Mouse (Mus musculus) megakaryocyte-erythroid progenitor cell, adult 5-6 weeks (primary cell): ENCODE data around the gene Fasn. TPM values are rescaled to one million over a fixed set of nuclear protein-coding genes. Genes with fewer than 3 reads are reported as not detected.
"Not testable (repeated sequence)": the region's sequence is repeated elsewhere in the genome, so short reads cannot be mapped to it uniquely, and the experiment has no call there.

Experiments used
- ATAC-seq: replicated peaks from 2 replicates; pipeline ENCODE4 v1.8.0; 2016; ENCODE audit warnings: mild to moderate bottlenecking, inconsistent platforms; ENCODE audit not compliant: severe bottlenecking, poor library complexity, low FRiP score, low TSS enrichment
- total RNA-seq, 2 experiments: library from RNA; stranded (forward) in 1 of 2; stranded (reverse) in 1 of 2; fragments of 200-1000, 215-1000 nt in 1 of 2; fragments of >200 nt in 1 of 2; fragmentation: Nextera tagmentation in 1 of 2; gene quantifications; 2 replicates each; pipeline ENCODE4 v1.2.3; 2014 to 2017

The Fasn gene
- total RNA-seq, 2 experiments from 2014 or later: 27.2 to 92.3 TPM

- ATAC-seq: no peak
Measured at GRCm38 (mm10) chr11:120772749-120773148, 51.6 kb downstream of the Fasn start.

GRCm38 (mm10) chr11:120768206-120768605, 56.1 kb downstream of the Fasn start:
- no peak for ATAC-seq

GRCm38 (mm10) chr11:120767023-120767422, 57.3 kb downstream of the Fasn start:
- peak; percentile 11; the same call in 1 of the 2 replicates for ATAC-seq

GRCm38 (mm10) chr11:120763121-120763999, 61.0 kb downstream of the Fasn start:
- peak; percentile 35; the same call in 1 of the 2 replicates for ATAC-seq

- not testable (repeated sequence) for ATAC-seq
Measured at GRCm38 (mm10) chr11:120762672-120763041, 61.7 kb downstream of the Fasn start, which contains the start of gene Hmga1b. Hmga1b (plus strand) TSS chr11:120762794.

GRCm38 (mm10) chr11:120761811-120762671, 62.3 kb downstream of the Fasn start:
- ATAC-seq: no peak

- no peak for ATAC-seq
Measured at GRCm38 (mm10) chr11:120760236-120760635, 64.1 kb downstream of the Fasn start.

Other genes starting within 250 kb of the Fasn start
- gene Arhgdia, start 242.9 kb downstream of the Fasn start, total RNA-seq (2014; fragmentation: Nextera tagmentation): 248 and 334 TPM in 2 replicates
- 96.3 and 154 TPM in 2 replicates for gene Arhgdia, start 242.9 kb downstream of the Fasn start, total RNA-seq (2017)
- 157 and 232 TPM in 2 replicates for gene Alyref, start 226.2 kb downstream of the Fasn start, total RNA-seq (2014; fragmentation: Nextera tagmentation)
- 208 and 278 TPM in 2 replicates for gene Alyref, start 226.2 kb downstream of the Fasn start, total RNA-seq (2017)
- 84.0 and 110 TPM in 2 replicates for gene Anapc11, start 226.1 kb downstream of the Fasn start, total RNA-seq (2014; fragmentation: Nextera tagmentation)
- gene Anapc11, start 226.1 kb downstream of the Fasn start, total RNA-seq (2017): 21.9 and 27.6 TPM in 2 replicates
- 3.3 TPM in 1 of 2 replicates, not detected in the other for gene Npb, start 216.1 kb downstream of the Fasn start, total RNA-seq (2014; fragmentation: Nextera tagmentation)
- gene Npb, start 216.1 kb downstream of the Fasn start, total RNA-seq (2017): not detected in 2 replicates
- gene Pcyt2, start 206.6 kb downstream of the Fasn start, total RNA-seq (2014; fragmentation: Nextera tagmentation): 74.6 and 87.3 TPM in 2 replicates
- gene Pcyt2, start 206.6 kb downstream of the Fasn start, total RNA-seq (2017): 28.5 and 29.6 TPM in 2 replicates
- 62.8 and 79.3 TPM in 2 replicates for gene Sirt7, start 199.3 kb downstream of the Fasn start, total RNA-seq (2014; fragmentation: Nextera tagmentation)
- 39.8 and 48.3 TPM in 2 replicates for gene Sirt7, start 199.3 kb downstream of the Fasn start, total RNA-seq (2017)
- gene Mafg, start 190.9 kb downstream of the Fasn start, total RNA-seq (2014; fragmentation: Nextera tagmentation): 26.0 and 31.6 TPM in 2 replicates
- gene Mafg, start 190.9 kb downstream of the Fasn start, total RNA-seq (2017): 11.7 and 12.2 TPM in 2 replicates
- 0.13 and 1.1 TPM in 2 replicates for gene Pycr1, start 180.8 kb downstream of the Fasn start, total RNA-seq (2014; fragmentation: Nextera tagmentation)
- gene Pycr1, start 180.8 kb downstream of the Fasn start, total RNA-seq (2017): 1.5 TPM in 1 of 2 replicates, not detected in the other
- gene Myadml2, start 176.4 kb downstream of the Fasn start, total RNA-seq (2014; fragmentation: Nextera tagmentation): 6.3 TPM in 1 of 2 replicates, not detected in the other
- not detected in 2 replicates for gene Myadml2, start 176.4 kb downstream of the Fasn start, total RNA-seq (2017)
- not detected in 2 replicates for gene Notum, start 163.4 kb downstream of the Fasn start, total RNA-seq (2014; fragmentation: Nextera tagmentation)
- gene Notum, start 163.4 kb downstream of the Fasn start, total RNA-seq (2017): not detected in 2 replicates
- 79.5 and 108 TPM in 2 replicates for gene Aspscr1, start 151.6 kb downstream of the Fasn start, total RNA-seq (2014; fragmentation: Nextera tagmentation)
- 15.5 and 52.7 TPM in 2 replicates for gene Aspscr1, start 151.6 kb downstream of the Fasn start, total RNA-seq (2017)
- 132 and 157 TPM in 2 replicates for gene Cenpx, start 110.8 kb downstream of the Fasn start, total RNA-seq (2014; fragmentation: Nextera tagmentation)
- gene Cenpx, start 110.8 kb downstream of the Fasn start, total RNA-seq (2017): 95.0 and 99.4 TPM in 2 replicates
- gene Lrrc45, start 110.6 kb downstream of the Fasn start, total RNA-seq (2014; fragmentation: Nextera tagmentation): 25.3 and 34.4 TPM in 2 replicates
- 37.0 and 38.1 TPM in 2 replicates for gene Lrrc45, start 110.6 kb downstream of the Fasn start, total RNA-seq (2017)
- gene Rac3, start 103.1 kb downstream of the Fasn start, total RNA-seq (2014; fragmentation: Nextera tagmentation): 1.6 and 2.9 TPM in 2 replicates
- not detected in 2 replicates for gene Rac3, start 103.1 kb downstream of the Fasn start, total RNA-seq (2017)
- gene Dcxr, start 97.3 kb downstream of the Fasn start, total RNA-seq (2014; fragmentation: Nextera tagmentation): 12.7 and 14.9 TPM in 2 replicates
- 6.2 and 10.2 TPM in 2 replicates for gene Dcxr, start 97.3 kb downstream of the Fasn start, total RNA-seq (2017)
- gene Cbr2, start 92.4 kb downstream of the Fasn start, total RNA-seq (2014; fragmentation: Nextera tagmentation): not detected in 2 replicates
- not detected in 2 replicates for gene Cbr2, start 92.4 kb downstream of the Fasn start, total RNA-seq (2017)
- 2.5 and 12.0 TPM in 2 replicates for gene Hmga1b, start 61.8 kb downstream of the Fasn start, total RNA-seq (2014; fragmentation: Nextera tagmentation)
- 8.7 and 10.9 TPM in 2 replicates for gene Hmga1b, start 61.8 kb downstream of the Fasn start, total RNA-seq (2017)
- 43.1 and 47.2 TPM in 2 replicates for gene Rfng, start 40.3 kb downstream of the Fasn start, total RNA-seq (2014; fragmentation: Nextera tagmentation)
- gene Rfng, start 40.3 kb downstream of the Fasn start, total RNA-seq (2017): 4.8 and 9.5 TPM in 2 replicates
- 107 TPM in 2 replicates for gene Gps1, start 40.3 kb downstream of the Fasn start, total RNA-seq (2014; fragmentation: Nextera tagmentation)
- 103 and 119 TPM in 2 replicates for gene Gps1, start 40.3 kb downstream of the Fasn start, total RNA-seq (2017)
- gene Dus1l, start 28.1 kb downstream of the Fasn start, total RNA-seq (2014; fragmentation: Nextera tagmentation): 150 TPM in 2 replicates
- gene Dus1l, start 28.1 kb downstream of the Fasn start, total RNA-seq (2017): 68.4 and 87.6 TPM in 2 replicates
- 9.0 and 14.0 TPM in 2 replicates for gene Ccdc57, start 108.3 kb upstream of the Fasn start, total RNA-seq (2014; fragmentation: Nextera tagmentation)
- gene Ccdc57, start 108.3 kb upstream of the Fasn start, total RNA-seq (2017): 6.4 and 6.8 TPM in 2 replicates
- 0.15 and 1.9 TPM in 2 replicates for gene Slc16a3, start 123.9 kb upstream of the Fasn start, total RNA-seq (2014; fragmentation: Nextera tagmentation)
- 2.1 and 3.2 TPM in 2 replicates for gene Slc16a3, start 123.9 kb upstream of the Fasn start, total RNA-seq (2017)
- 64.0 and 86.0 TPM in 2 replicates for gene Csnk1d, start 166.8 kb upstream of the Fasn start, total RNA-seq (2014; fragmentation: Nextera tagmentation)
- gene Csnk1d, start 166.8 kb upstream of the Fasn start, total RNA-seq (2017): 109 and 132 TPM in 2 replicates
- 16.6 TPM in 2 replicates for gene Cd7, start 214.9 kb upstream of the Fasn start, total RNA-seq (2014; fragmentation: Nextera tagmentation)
- 1.2 and 6.7 TPM in 2 replicates for gene Cd7, start 214.9 kb upstream of the Fasn start, total RNA-seq (2017)
- not detected in 2 replicates for gene Sectm1b, start 239.0 kb upstream of the Fasn start, total RNA-seq (2014; fragmentation: Nextera tagmentation)
- gene Sectm1b, start 239.0 kb upstream of the Fasn start, total RNA-seq (2017): not detected in 2 replicates